Mouse (Mus musculus) G1E (cell line): ENCODE measurements around the gene Mrpl34. TPM values are rescaled to one million over a fixed set of nuclear protein-coding genes. Genes with fewer than 3 reads are reported as not detected.
A peak's percentile ranks its signal among the peaks of the same experiment; 100 is the strongest.

Source experiments
- ATAC-seq: 2 replicates; pipeline ENCODE4 v1.8.0; 2016; ENCODE audit warnings: mild to moderate bottlenecking; ENCODE audit not compliant: insufficient number of reproducible peaks, poor library complexity, low FRiP score, severe bottlenecking; ENCODE audit errors: extremely low read depth
- DNase-seq: peaks from one replicate; pipeline ENCODE4 v3.0.0; 2012; ENCODE audit warnings: low spot score
- H3K27me3 ChIP-seq: 2 replicates; pipeline ENCODE4 v1.6.1; 2012; ENCODE audit warnings: mild to moderate bottlenecking, low read length, inconsistent platforms; ENCODE audit not compliant: insufficient read depth
- H3K36me3 ChIP-seq: replicated peaks from 2 replicates; pipeline ENCODE3; 2012; ENCODE audit warnings: mild to moderate bottlenecking, inconsistent platforms
- H3K4me1 ChIP-seq: 2 replicates; pipeline ENCODE4 v1.6.1; 2012; ENCODE audit warnings: low read depth, low read length, inconsistent platforms, mixed read lengths; ENCODE audit not compliant: insufficient read depth
- H3K4me3 ChIP-seq: 2 replicates; pipeline ENCODE4 v1.5.1; 2012; ENCODE audit warnings: low read depth, mild to moderate bottlenecking, inconsistent platforms, low read length, moderate library complexity, mixed read lengths
- H3K9me3 ChIP-seq: replicated peaks from 2 replicates; pipeline ENCODE4 v1.6.1; 2012; ENCODE audit warnings: inconsistent platforms
- CTCF ChIP-seq: IDR thresholded peaks from 2 replicates; pipeline ENCODE4 v1.5.1; 2012; ENCODE audit warnings: low read depth, low read length, inconsistent platforms, mixed read lengths
- GATA1 ChIP-seq: IDR thresholded peaks from 2 replicates; pipeline ENCODE4 v1.6.1; 2012; ENCODE audit warnings: borderline replicate concordance, low read length, inconsistent platforms, mixed read lengths
- GATA2 ChIP-seq: IDR thresholded peaks from 2 replicates; pipeline ENCODE4 v1.6.1; 2012; ENCODE audit warnings: low read depth, low read length, inconsistent platforms, borderline replicate concordance
- POLR2AphosphoS5 ChIP-seq: IDR thresholded peaks from 2 replicates; pipeline ENCODE4 v1.6.1; 2012; ENCODE audit warnings: low read depth, low read length, inconsistent platforms; ENCODE audit not compliant: insufficient replicate concordance
- TAL1 ChIP-seq: conservative IDR thresholded peaks from 2 replicates; pipeline ENCODE4 v1.6.1; 2012; ENCODE audit warnings: low read depth, low read length, inconsistent platforms, mixed read lengths
- polyA plus RNA-seq: library from polyadenylated mRNA; stranded (reverse); fragments of >175 nt; gene quantifications from 2 replicates; pipeline ENCODE4 v1.2.3, GENCODE M21; 2012
- total RNA-seq, 2 experiments: library from RNA; stranded (forward) in 1 of 2; stranded (reverse) in 1 of 2; fragments of 200-1000 nt in 1 of 2; fragments of >200 nt in 1 of 2; fragmentation: Nextera tagmentation in 1 of 2; gene quantifications; 2 replicates each; pipeline ENCODE4 v1.2.3; 2014 to 2017

The Mrpl34 gene
- total and polyA plus RNA-seq, 3 experiments = 42.0 to 149 (median 68.2) TPM

DNA sequence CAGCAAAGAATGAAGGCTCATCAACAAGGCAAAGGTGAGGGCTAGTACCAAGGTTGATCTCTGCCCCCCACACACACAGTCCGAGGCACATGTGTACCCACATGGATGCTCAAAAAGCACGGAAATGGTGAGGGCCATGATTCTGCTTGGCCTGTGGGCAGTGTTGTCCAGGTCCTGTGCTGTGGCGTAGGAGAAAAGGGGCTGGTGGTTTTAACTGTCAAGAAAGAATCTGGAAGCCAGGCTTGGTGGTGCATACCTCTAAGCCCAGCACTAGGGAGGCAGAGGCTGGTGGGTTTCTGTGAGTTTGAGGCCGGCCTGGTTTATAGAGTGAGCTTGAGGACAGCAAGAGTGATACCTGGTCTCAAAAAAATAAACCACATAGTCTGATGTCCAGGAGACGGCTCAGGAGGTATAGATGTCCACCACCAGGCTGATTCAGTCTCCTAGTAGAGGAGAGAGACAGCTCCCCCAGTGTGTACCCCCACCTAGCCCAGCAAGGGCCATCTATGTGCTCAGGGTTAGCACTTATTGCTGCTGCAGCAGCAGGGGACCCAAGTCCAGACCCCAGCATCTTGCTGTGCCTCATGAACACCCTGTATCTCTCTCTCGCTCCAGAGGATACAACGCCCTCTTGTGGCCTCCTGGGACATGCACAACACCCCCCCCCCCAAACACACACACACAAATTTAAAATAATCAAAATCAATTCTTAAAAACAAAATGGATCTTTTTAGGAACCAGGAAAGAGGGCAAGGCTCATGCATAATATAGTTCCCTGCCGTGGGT lies 8.0 kb downstream of the Mrpl34 start:
- Histone ChIP-seq H3K4me1 (peaks cover 68% of the 10 kb centered on the region), H3K36me3 (peaks cover 65% of the 10 kb centered on the region), H3K4me3 (no peak overlapping the region), H3K9me3 (no peaks in the 10 kb centered on the region), H3K27me3 (no peaks in the 10 kb centered on the region)
- no peak for DNase-seq
- TF ChIP-seq GATA1 = no peak
- TF ChIP-seq GATA2 = no peak
- no peak for TF ChIP-seq POLR2AphosphoS5
- no peak for TF ChIP-seq CTCF
- TF ChIP-seq TAL1 = no peak
- ATAC-seq = no peak

GRCm38 (mm10) chr8:71474344-71474743 lies 9.6 kb downstream of the Mrpl34 start:
- peaks cover 59% of the 10 kb centered on the region for H3K4me1 ChIP-seq
- H3K27me3 ChIP-seq = peaks cover 6% of the 10 kb centered on the region; the same call in 1 of the 2 replicates
- ATAC-seq (no peak), DNase-seq (no peak)
- no peak overlapping the region for H3K4me3 ChIP-seq
- TF ChIP-seq TAL1 (no peak), CTCF (no peak), POLR2AphosphoS5 (no peak), GATA2 (no peak), GATA1 (no peak)
- H3K9me3 ChIP-seq = no peaks in the 10 kb centered on the region
- H3K36me3 ChIP-seq = peaks cover 62% of the 10 kb centered on the region

DNA sequence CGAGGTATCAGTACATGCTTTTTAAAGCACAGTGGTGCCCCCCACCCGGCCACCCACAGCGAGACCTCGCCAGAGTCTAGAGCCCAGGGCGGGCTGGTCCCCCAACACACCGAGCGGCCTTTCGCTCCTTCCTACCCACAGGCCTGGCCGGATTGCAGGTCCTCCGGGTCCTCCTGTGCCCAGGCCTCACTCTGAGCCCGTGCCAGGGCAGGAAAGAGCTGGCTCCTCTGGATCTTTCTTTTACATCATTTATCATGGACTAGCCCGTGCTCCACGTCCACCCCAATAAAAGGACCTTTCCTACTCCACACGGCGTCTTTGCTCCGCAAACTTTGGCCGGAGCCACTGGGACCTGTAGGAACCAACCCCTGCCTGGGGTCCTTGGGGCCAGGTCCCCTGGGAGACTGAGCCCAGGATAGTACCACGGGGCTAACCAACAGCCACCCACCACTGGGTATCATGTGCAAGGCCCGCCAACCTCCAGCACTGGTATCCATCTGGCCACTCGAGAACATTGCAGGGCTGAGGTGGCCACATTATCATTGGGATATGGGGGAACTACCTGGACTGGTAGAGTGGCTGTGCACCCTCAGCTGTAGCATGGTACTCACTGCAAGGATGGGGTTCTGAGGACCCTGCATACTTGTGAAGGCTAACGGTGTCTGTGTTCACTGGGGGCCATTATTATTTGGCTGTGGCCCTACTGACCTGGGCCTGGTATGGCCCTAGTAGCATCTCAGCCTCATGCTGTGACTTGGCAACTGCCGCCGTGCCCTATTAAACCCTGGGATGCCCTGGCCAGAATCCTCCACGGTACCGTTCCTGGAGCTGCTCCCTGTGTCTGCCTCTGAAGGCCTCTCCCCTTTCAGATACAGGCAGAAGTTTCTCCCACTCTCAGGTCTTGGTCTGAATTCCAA lies 10.3 kb downstream of the Mrpl34 start:
- DNase-seq (no peak), ATAC-seq (no peak)
- H3K4me1 ChIP-seq = peaks cover 53% of the 10 kb centered on the region
- TF ChIP-seq CTCF (no peak), GATA1 (no peak), TAL1 (no peak), POLR2AphosphoS5 (no peak), GATA2 (no peak)
- peaks cover 58% of the 10 kb centered on the region for H3K36me3 ChIP-seq
- no peak overlapping the region; the same call in 1 of the 2 replicates for H3K4me3 ChIP-seq
- H3K9me3 ChIP-seq = no peaks in the 10 kb centered on the region
- peaks cover 6% of the 10 kb centered on the region; the same call in 1 of the 2 replicates for H3K27me3 ChIP-seq

DNA sequence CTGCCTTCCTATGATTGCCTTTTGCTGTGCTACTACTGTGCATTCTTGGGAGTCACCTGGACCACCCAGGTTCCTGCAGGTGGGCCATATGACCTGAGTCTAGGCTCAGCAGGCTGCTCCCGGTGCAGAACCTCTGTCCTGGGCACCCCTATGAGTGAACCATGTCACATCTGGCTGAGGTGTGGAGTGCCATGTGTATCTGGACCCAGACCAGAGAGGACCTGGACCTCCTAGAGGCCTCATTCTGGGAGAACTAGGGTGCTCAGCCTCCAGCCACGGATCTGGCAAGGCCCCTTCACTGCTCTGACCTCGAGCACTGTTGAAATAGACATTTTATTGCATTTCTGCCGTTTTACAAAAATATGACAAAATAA lies 10.9 kb downstream of the Mrpl34 start:
- TF ChIP-seq GATA1 (no peak), GATA2 (no peak)
- DNase-seq = no peak
- Histone ChIP-seq H3K36me3 (peaks cover 51% of the 10 kb centered on the region), H3K4me1 (peaks cover 47% of the 10 kb centered on the region), H3K9me3 (no peaks in the 10 kb centered on the region), H3K4me3 (peak overlapping the region; percentile 80; the same call in 1 of the 2 replicates), H3K27me3 (peaks cover 11% of the 10 kb centered on the region; the same call in 1 of the 2 replicates)
- no peak for ATAC-seq

- DNase-seq (peak; percentile 97), ATAC-seq (no peak)
- H3K27me3 ChIP-seq = peaks cover 12% of the 10 kb centered on the region; the same call in 1 of the 2 replicates
- H3K4me1 ChIP-seq = peaks cover 45% of the 10 kb centered on the region
- peaks cover 45% of the 10 kb centered on the region for H3K36me3 ChIP-seq
- peak overlapping the region; percentile 80 for H3K4me3 ChIP-seq
- no peaks in the 10 kb centered on the region for H3K9me3 ChIP-seq
- no peak for TF ChIP-seq TAL1
Observed at GRCm38 (mm10) chr8:71476099-71476940, 11.6 kb downstream of the Mrpl34 start.
